Mouse (Mus musculus) embryonic fibroblast, embryonic 13.5 days (primary cell): ENCODE data around the gene Arhgap19.

Source experiments
- CTCF ChIP-seq: IDR thresholded peaks from 2 replicates; pipeline ENCODE4 v1.5.1; 2011; ENCODE audit warnings: mild to moderate bottlenecking, control low read depth, low read length, moderate library complexity, borderline replicate concordance; ENCODE audit not compliant: insufficient read depth
- POLR2A ChIP-seq: IDR thresholded peaks from 2 replicates; pipeline ENCODE4 v1.6.1; 2011; ENCODE audit warnings: low read depth, mild to moderate bottlenecking, control low read depth, low read length, moderate library complexity

DNA sequence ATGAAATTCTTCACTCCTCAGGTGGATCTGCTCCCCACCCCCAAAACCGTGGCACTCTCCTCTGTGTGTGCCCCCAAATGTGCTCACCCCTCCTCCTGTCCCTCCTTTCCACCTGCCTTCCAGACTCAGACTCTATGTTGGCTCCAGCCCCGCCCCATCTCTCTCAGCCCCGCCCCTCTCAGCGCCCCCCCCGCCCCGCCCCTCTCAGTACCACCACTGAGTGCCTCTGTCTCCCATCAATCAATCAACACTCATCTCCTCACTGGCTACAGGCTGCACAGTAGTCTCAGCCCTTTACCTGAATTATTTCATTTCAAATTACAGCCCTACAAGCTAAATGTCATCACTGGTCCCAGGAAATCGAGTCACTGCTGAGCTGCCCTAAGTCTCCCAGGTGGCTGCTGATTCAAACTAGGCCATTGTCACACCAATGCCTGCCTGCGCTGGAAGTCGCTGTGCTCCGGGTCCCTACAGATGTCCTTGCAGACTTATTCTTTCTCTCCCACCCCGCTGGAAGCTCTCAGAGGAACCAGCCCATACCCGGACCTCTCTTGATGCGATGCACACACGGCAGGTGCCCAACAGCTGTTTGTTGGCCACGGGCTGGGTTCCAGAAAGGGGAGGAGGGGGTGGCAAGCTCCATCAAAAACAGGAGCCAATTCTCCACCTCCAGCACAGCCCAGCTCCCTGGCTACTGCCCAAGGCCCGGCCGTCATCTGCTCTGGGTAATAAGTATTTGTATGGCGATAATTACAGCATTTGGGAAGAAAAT lies 64.0 kb downstream of the Arhgap19 start:
- TF ChIP-seq CTCF (no peak), POLR2A (no peak)
